Mouse (Mus musculus): ENCODE measurements around the gene Scrg1. TPM values are rescaled to one million over a fixed set of nuclear protein-coding genes. Genes with fewer than 3 reads are reported as not detected.

Gene Scrg1
- total and polyA plus RNA-seq, 3 experiments = not detected

- DNase-seq (ENCODE audit: low spot score) (no peak), ATAC-seq (ENCODE audit: extremely low read depth, insufficient number of reproducible peaks, low FRiP score, poor library complexity, severe bottlenecking) (no peak; the same call in 1 of the 2 replicates)
- H3K4me1 ChIP-seq (ENCODE audit: insufficient read depth, low read depth, low read length) = no peaks in the 10 kb centered on the region
- H3K36me3 ChIP-seq (replicated peaks) = no peaks in the 10 kb centered on the region
- no peaks in the 10 kb centered on the region for H3K9me3 ChIP-seq (replicated peaks)
- TF ChIP-seq GATA2 (IDR thresholded peaks at IDR 0.05; ENCODE audit: borderline replicate concordance, low read depth, low read length) = no peak
- no peak for TF ChIP-seq CTCF (IDR thresholded peaks at IDR 0.05; ENCODE audit: low read depth, low read length)
- no peak for TF ChIP-seq POLR2AphosphoS5 (IDR thresholded peaks at IDR 0.05; ENCODE audit: insufficient replicate concordance, low read depth, low read length)
- no peak for TF ChIP-seq TAL1 (conservative IDR thresholded peaks at IDR 0.05; ENCODE audit: low read depth, low read length)
- no peak for TF ChIP-seq GATA1 (IDR thresholded peaks at IDR 0.05; ENCODE audit: borderline replicate concordance, low read length)
- peaks cover 20% of the 10 kb centered on the region for H3K27me3 ChIP-seq (ENCODE audit: insufficient read depth, low read length)
- H3K4me3 ChIP-seq (ENCODE audit: low read depth, low read length) = no peak overlapping the region
Observed at GRCm38 (mm10) chr8:57462839-57463238, 7.1 kb downstream of the Scrg1 start.

DNA sequence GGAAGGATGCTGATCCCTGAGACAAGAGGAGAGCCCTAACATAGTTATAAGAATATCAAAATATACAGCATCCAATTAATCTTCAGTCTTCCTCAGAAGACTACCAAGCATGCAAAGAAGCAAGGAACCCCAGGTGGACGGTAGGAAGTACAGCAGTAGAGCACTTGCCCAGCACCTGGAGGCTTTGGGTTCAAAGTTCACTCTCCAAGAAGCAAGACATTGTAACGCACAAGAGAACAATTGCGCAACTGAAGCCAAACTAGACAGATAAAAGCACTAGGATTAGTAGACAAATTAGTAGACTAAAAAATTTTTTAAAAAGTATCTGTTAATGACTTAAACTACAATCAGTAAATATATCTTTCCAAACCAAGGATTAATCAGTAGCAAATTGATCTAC, 8.0 kb downstream of the Scrg1 start:
- ATAC-seq (ENCODE audit: extremely low read depth, insufficient number of reproducible peaks, low FRiP score, poor library complexity, severe bottlenecking) (no peak), DNase-seq (ENCODE audit: low spot score) (no peak)
- TF ChIP-seq CTCF (IDR thresholded peaks at IDR 0.05; ENCODE audit: low read depth, low read length) (no peak), POLR2AphosphoS5 (IDR thresholded peaks at IDR 0.05; ENCODE audit: insufficient replicate concordance, low read depth, low read length) (no peak), GATA2 (IDR thresholded peaks at IDR 0.05; ENCODE audit: borderline replicate concordance, low read depth, low read length) (no peak), GATA1 (IDR thresholded peaks at IDR 0.05; ENCODE audit: borderline replicate concordance, low read length) (no peak), TAL1 (conservative IDR thresholded peaks at IDR 0.05; ENCODE audit: low read depth, low read length) (no peak)
- Histone ChIP-seq H3K36me3 (replicated peaks) (no peaks in the 10 kb centered on the region), H3K27me3 (ENCODE audit: insufficient read depth, low read length) (peaks cover 20% of the 10 kb centered on the region), H3K4me1 (ENCODE audit: insufficient read depth, low read depth, low read length) (no peaks in the 10 kb centered on the region), H3K9me3 (replicated peaks) (no peaks in the 10 kb centered on the region), H3K4me3 (ENCODE audit: low read depth, low read length) (no peak overlapping the region)

DNA sequence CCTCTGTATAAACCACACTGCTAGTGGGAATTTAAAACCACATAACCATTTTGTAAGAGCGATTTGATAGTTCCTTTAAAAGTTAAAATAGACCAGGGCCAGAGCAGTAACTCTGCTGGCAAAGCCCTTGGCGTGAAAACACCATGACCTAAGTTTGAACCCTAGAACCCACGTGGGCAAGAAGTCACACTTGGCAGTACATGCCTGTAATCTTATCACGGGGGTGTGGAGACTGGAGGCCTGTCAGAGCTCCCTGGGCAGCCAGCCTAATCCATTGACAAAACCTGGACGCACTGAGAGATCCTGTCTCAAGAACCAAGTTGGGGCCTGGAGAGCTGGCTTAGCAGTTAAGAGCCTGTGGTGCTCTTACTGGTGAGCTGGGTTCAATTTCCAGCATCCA, 12.9 kb downstream of the Scrg1 start:
- ATAC-seq (ENCODE audit: extremely low read depth, insufficient number of reproducible peaks, low FRiP score, poor library complexity, severe bottlenecking) (no peak), DNase-seq (ENCODE audit: low spot score) (no peak)
- TF ChIP-seq TAL1 (conservative IDR thresholded peaks at IDR 0.05; ENCODE audit: low read depth, low read length) = no peak
- H3K36me3 ChIP-seq (replicated peaks) = no peaks in the 10 kb centered on the region
- peaks cover 13% of the 10 kb centered on the region for H3K27me3 ChIP-seq (ENCODE audit: insufficient read depth, low read length)
- H3K4me3 ChIP-seq (ENCODE audit: low read depth, low read length) = no peak overlapping the region
- H3K4me1 ChIP-seq (ENCODE audit: insufficient read depth, low read depth, low read length) = no peaks in the 10 kb centered on the region
- no peaks in the 10 kb centered on the region for H3K9me3 ChIP-seq (replicated peaks)

GRCm38 (mm10) chr8:57470863-57471262, 15.1 kb downstream of the Scrg1 start:
- TF ChIP-seq GATA1 (IDR thresholded peaks at IDR 0.05; ENCODE audit: borderline replicate concordance, low read length) = no peak
- no peak for TF ChIP-seq CTCF (IDR thresholded peaks at IDR 0.05; ENCODE audit: low read depth, low read length)
- TF ChIP-seq POLR2AphosphoS5 (IDR thresholded peaks at IDR 0.05; ENCODE audit: insufficient replicate concordance, low read depth, low read length) = no peak
- Histone ChIP-seq H3K27me3 (ENCODE audit: insufficient read depth, low read length) (peaks cover 13% of the 10 kb centered on the region), H3K4me3 (ENCODE audit: low read depth, low read length) (no peak overlapping the region), H3K36me3 (replicated peaks) (no peaks in the 10 kb centered on the region), H3K4me1 (ENCODE audit: insufficient read depth, low read depth, low read length) (no peaks in the 10 kb centered on the region), H3K9me3 (replicated peaks) (no peaks in the 10 kb centered on the region)
- no peak for ATAC-seq (ENCODE audit: extremely low read depth, insufficient number of reproducible peaks, low FRiP score, poor library complexity, severe bottlenecking)
- no peak for DNase-seq (ENCODE audit: low spot score)

DNA sequence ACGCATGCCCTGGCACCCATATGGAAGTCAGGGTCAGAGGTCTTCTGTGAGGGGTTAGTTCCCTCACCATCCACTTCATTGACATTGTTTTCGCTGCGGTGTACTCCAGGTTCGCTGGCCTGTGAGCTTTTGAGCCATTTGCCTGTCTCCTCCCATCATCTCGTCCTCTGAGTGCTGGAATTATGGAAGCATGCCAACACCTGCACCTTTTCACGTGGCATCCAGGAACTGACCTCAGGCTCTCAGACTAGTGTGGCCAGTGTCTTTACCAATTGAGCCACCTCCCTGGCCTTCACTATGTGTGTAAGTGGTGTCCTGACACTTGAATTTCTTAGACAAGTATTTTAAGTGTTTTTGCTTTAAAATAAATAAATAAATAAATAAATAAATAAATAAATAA, 18.0 kb downstream of the Scrg1 start:
- no peak for TF ChIP-seq GATA2 (IDR thresholded peaks at IDR 0.05; ENCODE audit: borderline replicate concordance, low read depth, low read length)
- TF ChIP-seq CTCF (IDR thresholded peaks at IDR 0.05; ENCODE audit: low read depth, low read length) = no peak
- TF ChIP-seq GATA1 (IDR thresholded peaks at IDR 0.05; ENCODE audit: borderline replicate concordance, low read length) = no peak
- no peak for TF ChIP-seq POLR2AphosphoS5 (IDR thresholded peaks at IDR 0.05; ENCODE audit: insufficient replicate concordance, low read depth, low read length)
- no peak for TF ChIP-seq TAL1 (conservative IDR thresholded peaks at IDR 0.05; ENCODE audit: low read depth, low read length)
- no peak overlapping the region for H3K4me3 ChIP-seq (ENCODE audit: low read depth, low read length)
- H3K27me3 ChIP-seq (ENCODE audit: insufficient read depth, low read length) = peaks cover 13% of the 10 kb centered on the region
- H3K4me1 ChIP-seq (ENCODE audit: insufficient read depth, low read depth, low read length) = no peaks in the 10 kb centered on the region
- ATAC-seq (ENCODE audit: extremely low read depth, insufficient number of reproducible peaks, low FRiP score, poor library complexity, severe bottlenecking) (no peak), DNase-seq (ENCODE audit: low spot score) (no peak)
- no peaks in the 10 kb centered on the region for H3K9me3 ChIP-seq (replicated peaks)
- H3K36me3 ChIP-seq (replicated peaks) = no peaks in the 10 kb centered on the region

- no peak for TF ChIP-seq GATA2 (IDR thresholded peaks at IDR 0.05; ENCODE audit: borderline replicate concordance, low read depth, low read length)
- no peak for TF ChIP-seq POLR2AphosphoS5 (IDR thresholded peaks at IDR 0.05; ENCODE audit: insufficient replicate concordance, low read depth, low read length)
- TF ChIP-seq TAL1 (conservative IDR thresholded peaks at IDR 0.05; ENCODE audit: low read depth, low read length) = no peak
- no peak for TF ChIP-seq GATA1 (IDR thresholded peaks at IDR 0.05; ENCODE audit: borderline replicate concordance, low read length)
- no peak for TF ChIP-seq CTCF (IDR thresholded peaks at IDR 0.05; ENCODE audit: low read depth, low read length)
- Histone ChIP-seq H3K4me3 (ENCODE audit: low read depth, low read length) (no peak overlapping the region), H3K4me1 (ENCODE audit: insufficient read depth, low read depth, low read length) (no peaks in the 10 kb centered on the region), H3K27me3 (ENCODE audit: insufficient read depth, low read length) (peaks cover 7% of the 10 kb centered on the region), H3K36me3 (replicated peaks) (peaks cover 20% of the 10 kb centered on the region), H3K9me3 (replicated peaks) (no peaks in the 10 kb centered on the region)
- DNase-seq (ENCODE audit: low spot score) = no peak
- ATAC-seq (ENCODE audit: extremely low read depth, insufficient number of reproducible peaks, low FRiP score, poor library complexity, severe bottlenecking) = no peak
Observed at GRCm38 (mm10) chr8:57478406-57478805, 22.7 kb downstream of the Scrg1 start.

- H3K36me3 ChIP-seq (replicated peaks) = peaks cover 22% of the 10 kb centered on the region
- DNase-seq (ENCODE audit: low spot score) (no peak), ATAC-seq (ENCODE audit: extremely low read depth, insufficient number of reproducible peaks, low FRiP score, poor library complexity, severe bottlenecking) (no peak)
- TF ChIP-seq CTCF (IDR thresholded peaks at IDR 0.05; ENCODE audit: low read depth, low read length) (no peak), GATA2 (IDR thresholded peaks at IDR 0.05; ENCODE audit: borderline replicate concordance, low read depth, low read length) (no peak), POLR2AphosphoS5 (IDR thresholded peaks at IDR 0.05; ENCODE audit: insufficient replicate concordance, low read depth, low read length) (no peak), TAL1 (conservative IDR thresholded peaks at IDR 0.05; ENCODE audit: low read depth, low read length) (no peak)
- no peaks in the 10 kb centered on the region for H3K9me3 ChIP-seq (replicated peaks)
- peaks cover 3% of the 10 kb centered on the region for H3K27me3 ChIP-seq (ENCODE audit: insufficient read depth, low read length)
- H3K4me1 ChIP-seq (ENCODE audit: insufficient read depth, low read depth, low read length) = no peaks in the 10 kb centered on the region
- H3K4me3 ChIP-seq (ENCODE audit: low read depth, low read length) = no peak overlapping the region
Observed at GRCm38 (mm10) chr8:57479700-57480099, 24.0 kb downstream of the Scrg1 start.
